Mouse (Mus musculus) heart, adult 2 months (tissue): ENCODE results near the gene Itga9.

Experiments used
- CTCF ChIP-seq: fragments of 200-600 bp; IDR thresholded peaks from 2 replicates; pipeline ENCODE4 v1.8.1; 2022; ENCODE audit warnings: antibody characterized with exemption, mild to moderate bottlenecking, moderate library complexity
- POLR2A ChIP-seq: fragments of 200-500 bp; IDR thresholded peaks from 2 replicates; pipeline ENCODE4 v1.6.1; 2011; ENCODE audit warnings: mild to moderate bottlenecking, low read depth, low read length, control low read depth; ENCODE audit not compliant: insufficient read depth

DNA sequence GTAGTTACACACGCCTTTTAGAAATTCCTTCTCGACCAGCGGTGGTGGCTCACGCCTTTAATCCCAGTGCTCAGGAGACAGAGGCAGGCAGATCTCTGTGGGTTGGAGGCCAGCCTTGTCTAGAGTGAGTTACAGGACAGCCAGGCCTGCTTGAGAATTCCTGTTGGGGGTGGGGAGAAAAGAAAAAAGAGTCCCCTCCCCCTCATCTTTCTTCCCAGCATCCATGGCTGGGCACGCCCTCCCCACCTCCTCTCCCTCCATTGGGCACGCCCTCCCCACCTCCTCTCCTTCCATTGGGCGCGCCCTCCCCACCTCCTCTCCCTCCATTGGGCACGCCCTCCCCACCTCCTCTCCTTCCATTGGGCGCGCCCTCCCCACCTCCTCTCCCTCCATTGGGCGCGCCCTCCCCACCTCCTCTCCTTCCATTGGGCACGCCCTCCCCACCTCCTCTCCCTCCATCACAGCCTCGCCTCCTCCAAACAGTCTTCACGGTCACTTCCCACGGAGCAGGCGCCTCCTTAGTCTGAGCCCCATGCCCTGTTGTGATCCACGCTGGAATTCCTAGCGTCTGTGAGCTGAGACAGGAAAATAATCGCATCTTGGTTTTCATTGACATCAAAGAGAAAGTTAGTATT lies 186.8 kb downstream of the Itga9 start:
- TF ChIP-seq POLR2A (no peak), CTCF (no peak)
